Mouse (Mus musculus): ENCODE measurements at regions not wholly inside any gene's neighbourhood (a gene's known extent, or its start where the extent isn't known, plus 50 kb on each side); places are given as distances from the start of the nearest gene placed in this dataset.
A peak's percentile ranks its signal among the peaks of the same experiment; 100 is the strongest.
"Not testable (repeated sequence)": the region's sequence is repeated elsewhere in the genome, so short reads cannot be mapped to it uniquely, and the experiment has no call there.

DNA sequence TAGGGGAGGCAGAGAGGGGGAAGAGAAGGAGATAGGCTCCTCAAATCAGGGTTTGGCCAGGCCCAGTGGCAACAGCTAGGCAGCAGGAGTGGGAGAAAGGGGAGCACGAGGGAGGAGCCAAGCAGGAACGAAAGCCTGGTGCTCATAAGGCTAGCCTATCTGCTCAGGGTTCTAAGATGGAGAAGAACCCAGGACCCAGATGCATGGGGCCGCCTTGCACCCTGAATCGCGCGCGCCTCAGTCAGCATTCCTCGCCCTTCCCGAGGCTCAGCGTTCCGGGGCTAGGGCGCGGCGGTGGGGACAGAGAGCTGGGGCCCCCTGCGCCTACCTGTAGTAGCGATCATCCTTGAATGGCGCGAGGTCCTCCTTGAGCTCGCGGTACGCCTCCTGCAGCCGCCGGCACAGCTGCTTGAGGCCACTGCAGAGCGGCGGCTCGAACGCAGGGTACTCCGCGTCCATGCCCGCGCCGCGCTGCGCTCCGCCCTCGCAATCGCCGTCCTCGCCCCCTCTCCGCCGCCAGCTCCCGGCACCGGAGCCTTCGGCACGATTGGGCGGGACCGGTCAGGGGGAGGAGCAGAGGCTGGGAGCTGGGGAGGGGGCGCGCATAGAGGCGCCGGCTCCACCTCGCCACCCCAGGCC lies 60.1 kb downstream of the Dynlt1b start:
- DNase-seq, result peak; percentile 71

GRCm38 (mm10) chr17:6490565-6490935 lies 60.6 kb downstream of the Dynlt1b start:
- DNase-seq, result not testable (repeated sequence)

- DNase-seq, result peak; percentile 47
Measured at GRCm38 (mm10) chr17:6492501-6492900, 62.6 kb downstream of the Dynlt1b start.

GRCm38 (mm10) chr17:6492950-6493349 lies 63.0 kb downstream of the Dynlt1b start:
- peak; percentile 91 for DNase-seq

DNA sequence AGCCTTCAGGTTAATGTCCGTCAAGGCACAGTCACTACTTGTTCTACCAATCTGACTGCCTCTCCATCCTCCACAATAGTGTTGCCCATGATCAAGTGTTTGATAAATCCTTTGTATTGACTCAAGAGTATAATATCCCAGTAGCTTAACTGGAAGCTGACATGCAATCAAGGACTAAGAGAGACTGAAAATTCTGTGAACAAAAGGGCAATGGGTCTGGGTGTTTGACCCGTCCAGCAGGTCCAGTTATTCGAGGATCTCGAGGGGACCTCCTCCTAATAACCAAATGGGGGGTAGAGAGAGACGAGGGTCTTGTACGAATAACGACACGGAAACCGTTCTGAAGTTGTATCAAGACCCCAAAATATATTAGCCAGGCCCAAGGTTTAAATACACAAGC lies 66.6 kb downstream of the Dynlt1b start:
- DNase-seq, result not testable (repeated sequence)

DNA sequence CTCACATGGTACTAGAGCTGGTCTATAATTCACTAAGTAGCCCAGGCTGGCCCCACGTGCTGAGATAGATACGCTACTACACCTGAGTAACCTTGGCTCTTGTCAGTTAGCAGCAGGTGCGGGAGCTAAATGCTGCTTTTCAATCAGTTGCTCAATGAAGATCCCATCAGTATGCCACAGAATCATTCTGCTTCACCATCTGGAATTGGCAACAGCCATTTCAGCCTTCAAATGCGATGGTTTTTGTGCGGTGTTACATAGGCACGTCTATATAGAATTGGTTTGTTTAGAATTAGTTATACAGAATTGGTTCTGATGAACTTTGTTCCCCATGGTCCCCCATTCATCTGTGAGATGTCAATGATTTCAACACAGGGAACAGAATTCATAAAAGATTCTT lies 72.8 kb downstream of the Dynlt1b start:
- DNase-seq, result not testable (repeated sequence)

- DNase-seq, result not testable (repeated sequence)
Measured at GRCm38 (mm10) chr17:6505896-6506295, 76.0 kb downstream of the Dynlt1b start.

GRCm38 (mm10) chr17:6515128-6515527 lies 85.2 kb downstream of the Dynlt1b start:
- DNase-seq, result not testable (repeated sequence)

- not testable (repeated sequence) for DNase-seq
Measured at GRCm38 (mm10) chr17:6519107-6519506, 82.4 kb upstream of the Dynlt1c start.

GRCm38 (mm10) chr17:6520001-6520400 lies 81.5 kb upstream of the Dynlt1c start:
- not testable (repeated sequence) for DNase-seq

DNA sequence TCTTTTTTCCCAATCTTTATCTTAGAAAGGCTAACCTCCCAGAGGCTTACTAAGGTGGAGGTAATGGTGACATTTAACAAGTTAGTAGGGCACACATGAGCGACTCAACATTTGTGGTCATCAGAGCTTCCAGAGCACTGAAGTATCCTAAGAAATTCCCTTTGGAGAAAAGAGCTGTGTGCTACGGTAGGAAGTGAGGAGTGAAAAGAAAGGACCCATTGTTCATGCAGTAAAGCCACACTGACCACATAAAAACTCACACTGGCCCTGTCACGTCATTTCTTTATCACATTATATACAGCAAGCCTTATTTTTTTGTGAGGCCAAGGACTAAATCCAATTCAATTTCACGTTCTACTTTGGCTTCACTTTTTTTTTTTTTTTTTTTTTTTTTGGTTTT lies 80.7 kb upstream of the Dynlt1c start:
- not testable (repeated sequence) for DNase-seq

DNA sequence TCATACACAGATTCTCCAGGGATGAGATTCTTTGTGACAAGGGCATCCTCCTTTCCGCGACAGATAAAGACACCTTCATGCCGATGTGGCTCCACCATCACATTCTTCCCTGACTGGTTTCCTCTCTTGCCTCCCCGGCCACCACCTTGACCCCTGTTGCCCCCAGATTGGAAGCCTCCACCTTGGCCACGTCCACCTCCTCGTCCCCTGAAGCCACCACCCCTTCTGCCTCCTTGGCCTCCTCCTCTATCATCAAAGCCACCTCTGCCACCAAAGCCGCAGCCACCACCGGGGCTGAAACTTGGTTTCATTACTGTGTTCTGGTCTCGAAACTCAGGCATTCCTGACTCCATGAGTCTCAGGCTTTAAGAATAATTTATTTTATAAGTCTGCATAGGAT lies 79.3 kb upstream of the Dynlt1c start:
- DNase-seq, result not testable (repeated sequence)

GRCm38 (mm10) chr17:6538723-6539122 lies 62.7 kb upstream of the Dynlt1c start:
- DNase-seq, result not testable (repeated sequence)

DNA sequence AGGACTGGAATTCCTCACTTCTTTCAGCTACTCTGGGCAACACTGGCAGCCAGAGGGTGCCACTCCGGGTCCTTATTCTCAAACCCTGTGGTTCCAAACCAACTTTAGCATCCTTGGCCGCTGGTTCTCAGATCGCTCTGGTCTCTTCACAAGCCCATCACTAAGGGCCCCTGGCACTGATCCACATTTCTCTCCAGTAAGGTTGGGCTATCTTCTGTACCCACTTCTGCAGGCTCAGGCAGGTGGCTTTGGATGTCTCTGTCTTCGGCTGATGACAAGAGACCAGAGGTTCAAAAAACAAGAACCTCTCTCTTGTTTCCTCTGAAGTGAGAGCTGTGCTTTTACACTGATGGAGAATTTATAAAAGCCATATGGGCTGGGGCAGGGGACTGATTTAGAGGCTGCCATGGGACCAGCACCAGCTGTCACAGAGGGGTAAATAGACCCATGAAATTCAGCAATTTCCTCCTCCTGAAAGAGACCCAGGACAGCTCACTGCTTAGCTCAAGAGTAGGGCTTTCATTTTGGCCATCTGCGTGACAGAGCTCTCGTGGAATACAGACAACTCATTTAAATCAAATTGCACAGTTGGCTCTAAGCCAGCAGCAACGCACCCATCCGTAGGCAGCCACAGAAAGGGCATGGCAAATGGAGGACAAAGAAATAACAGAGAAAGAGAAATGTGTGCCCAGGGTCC lies 54.3 kb upstream of the Dynlt1c start:
- DNase-seq, result not testable (repeated sequence)

- not testable (repeated sequence) for DNase-seq
Measured at GRCm38 (mm10) chr17:6547937-6548336, 53.5 kb upstream of the Dynlt1c start.
